Mouse (Mus musculus) neural tube, embryonic 12.5 days (tissue): ENCODE results near the gene Cnot2. TPM values are rescaled to one million over a fixed set of nuclear protein-coding genes. Genes with fewer than 3 reads are reported as not detected.
A peak's percentile ranks its signal among the peaks of the same experiment; 100 is the strongest.

Experiments
- ATAC-seq: fragments of 200-750 bp; cut with Nextera tagmentation; 2 replicates; pipeline ENCODE4 v1.8.0; 2017; ENCODE audit warnings: low read depth, mild to moderate bottlenecking, moderate TSS enrichment, moderate library complexity; ENCODE audit not compliant: low FRiP score
- H3K27ac ChIP-seq: fragments of 300-500 bp; sonication (generic); 2 replicates; pipeline ENCODE4 v1.5.1; 2016
- H3K27me3 ChIP-seq: fragments of 300-500 bp; sonication (generic); replicated peaks from 2 replicates; pipeline ENCODE4 v1.6.1; 2016; ENCODE audit warnings: mild to moderate bottlenecking
- H3K36me3 ChIP-seq: fragments of 300-500 bp; sonication (generic); 2 replicates; pipeline ENCODE4 v1.6.1; 2016; ENCODE audit warnings: mild to moderate bottlenecking
- H3K4me1 ChIP-seq: fragments of 300-500 bp; sonication (generic); 2 replicates; pipeline ENCODE4 v1.6.1; 2016
- H3K4me2 ChIP-seq: fragments of 300-500 bp; sonication (generic); replicated peaks from 2 replicates; pipeline ENCODE4 v1.6.1; 2016; ENCODE audit warnings: mild to moderate bottlenecking
- H3K4me3 ChIP-seq: fragments of 300-500 bp; sonication (generic); 2 replicates; pipeline ENCODE4 v1.5.1; 2016
- H3K9ac ChIP-seq: fragments of 300-500 bp; sonication (generic); 2 replicates; pipeline ENCODE4 v1.6.1; 2016; ENCODE audit warnings: mild to moderate bottlenecking
- H3K9me3 ChIP-seq: fragments of 300-500 bp; sonication (generic); 2 replicates; pipeline ENCODE4 v1.6.1; 2016; ENCODE audit warnings: mild to moderate bottlenecking
- WGBS: fragments of 180-500 bp; shearing (Covaris S2); methylation state at CpG from one replicate; pipeline ENCODE4 v1.1.7; 2016; 5-methylcytosine and 5-hydroxymethylcytosine counted together
- polyA plus RNA-seq: library from polyadenylated mRNA; unstranded; fragments of >200 nt; fragmentation: Nextera tagmentation; extraction: Ambion mirVana; gene quantifications from 2 replicates; pipeline ENCODE4 v1.2.1, GENCODE M21; 2016

The Cnot2 gene
- polyA plus RNA-seq, 1 experiment from 2014 or later: 119 TPM

DNA sequence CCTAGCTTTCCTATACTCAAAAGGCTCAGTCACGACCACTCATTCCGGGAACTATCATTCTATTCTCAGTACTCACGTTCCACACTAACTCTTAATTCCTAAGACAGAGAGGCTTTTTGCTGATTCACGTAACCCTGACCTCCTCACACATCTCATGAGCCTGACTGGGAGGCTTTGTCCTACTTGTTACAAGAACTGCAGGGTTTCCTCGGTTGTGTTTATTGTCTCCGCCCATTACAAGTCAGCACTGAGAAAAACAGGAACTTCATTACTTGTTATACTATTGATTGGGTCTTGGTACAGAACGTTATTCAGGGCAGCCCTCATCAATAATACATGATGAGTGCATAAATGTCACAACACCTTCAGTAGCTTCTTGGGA lies 68.1 kb downstream of the Cnot2 start:
- Histone ChIP-seq H3K27ac (no peak overlapping the region), H3K36me3 (no peaks in the 10 kb centered on the region), H3K4me3 (no peak overlapping the region), H3K27me3 (no peaks in the 10 kb centered on the region), H3K9ac (no peak overlapping the region), H3K9me3 (no peaks in the 10 kb centered on the region), H3K4me2 (no peak overlapping the region), H3K4me1 (peaks cover 10% of the 10 kb centered on the region; the same call in 1 of the 2 replicates)
- ATAC-seq: no peak
- WGBS: 48% methylated on average over 7 of the region's 7 CpGs

DNA sequence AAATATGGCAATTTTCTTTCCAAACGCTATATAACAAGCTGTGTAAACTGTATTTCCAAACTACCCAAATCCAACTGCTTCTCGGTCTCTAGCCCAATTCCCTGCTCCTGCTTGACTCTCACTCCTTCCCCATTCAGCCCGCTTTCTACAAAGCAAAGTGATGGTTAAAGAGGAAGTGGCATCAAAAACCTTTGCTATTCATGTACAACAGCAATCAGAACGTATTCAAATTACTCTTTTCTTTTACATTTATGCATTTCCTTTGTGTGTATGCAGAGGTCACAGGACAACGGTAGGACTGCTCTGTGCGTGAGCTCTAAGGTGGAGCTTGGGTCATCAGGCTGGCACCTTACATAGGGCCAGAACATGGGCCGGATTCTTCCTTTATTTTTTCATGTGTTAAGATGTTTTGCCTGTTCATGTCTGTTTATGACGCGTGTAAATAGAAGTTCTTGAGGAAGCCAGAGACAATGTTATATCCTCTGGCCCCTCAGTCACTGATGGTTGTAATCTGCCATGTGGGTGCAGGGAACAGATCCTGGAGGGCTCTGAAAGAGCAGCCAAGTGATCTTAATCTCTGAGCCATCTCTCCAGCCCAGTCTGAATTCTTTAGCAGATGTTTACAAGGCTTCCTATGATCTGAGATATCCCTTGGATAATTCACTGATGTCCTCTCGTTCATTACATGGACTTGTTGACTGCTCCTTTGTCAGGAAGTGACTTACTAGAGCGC lies 68.6 kb downstream of the Cnot2 start:
- WGBS: 75% methylated on average over 11 of the region's 11 CpGs
- ATAC-seq: no peak
- Histone ChIP-seq H3K4me1 (peaks cover 10% of the 10 kb centered on the region; the same call in 1 of the 2 replicates), H3K9me3 (no peaks in the 10 kb centered on the region), H3K36me3 (no peaks in the 10 kb centered on the region), H3K4me3 (no peak overlapping the region), H3K4me2 (no peak overlapping the region), H3K27ac (no peak overlapping the region), H3K27me3 (no peaks in the 10 kb centered on the region), H3K9ac (no peak overlapping the region)

GRCm38 (mm10) chr10:116505303-116506014 lies 75.9 kb downstream of the Cnot2 start:
- Histone ChIP-seq H3K36me3 (peaks cover 7% of the 10 kb centered on the region; the same call in 1 of the 2 replicates), H3K4me2 (no peak overlapping the region), H3K27me3 (no peaks in the 10 kb centered on the region), H3K9ac (no peak overlapping the region), H3K4me1 (no peaks in the 10 kb centered on the region), H3K4me3 (no peak overlapping the region), H3K27ac (no peak overlapping the region), H3K9me3 (no peaks in the 10 kb centered on the region)
- ATAC-seq: no peak
- 92% methylated on average over 7 of the region's 7 CpGs for WGBS

DNA sequence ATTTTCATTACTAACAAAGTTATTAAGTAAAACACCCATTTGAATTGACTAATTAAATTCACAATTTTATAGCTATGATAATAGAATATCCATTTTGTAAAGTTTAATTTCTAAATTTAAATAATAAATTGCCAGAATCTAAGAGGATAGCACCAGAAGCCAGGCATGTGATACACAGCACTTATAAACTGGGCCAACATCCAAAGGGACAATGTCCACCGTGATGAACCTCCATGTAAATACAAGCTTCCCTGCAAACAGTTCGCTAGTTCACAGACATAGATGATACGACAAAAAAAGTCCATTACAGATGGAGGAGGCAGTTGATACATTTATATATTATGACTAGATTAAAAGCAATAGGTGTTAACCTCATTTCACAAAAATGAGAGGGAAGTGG lies 88.5 kb downstream of the Cnot2 start:
- H3K4me3 ChIP-seq: no peak overlapping the region
- no peak overlapping the region for H3K4me2 ChIP-seq
- peaks cover 33% of the 10 kb centered on the region for H3K36me3 ChIP-seq
- H3K9me3 ChIP-seq: no peaks in the 10 kb centered on the region
- H3K27me3 ChIP-seq: no peaks in the 10 kb centered on the region
- 95% methylated on average over 3 of the region's 3 CpGs for WGBS
- no peaks in the 10 kb centered on the region for H3K4me1 ChIP-seq
- no peak for ATAC-seq
- H3K27ac ChIP-seq: no peak overlapping the region
- H3K9ac ChIP-seq: no peak overlapping the region

- no peak for ATAC-seq
- Histone ChIP-seq H3K4me1 (no peaks in the 10 kb centered on the region), H3K27me3 (no peaks in the 10 kb centered on the region), H3K27ac (no peak overlapping the region), H3K9ac (no peak overlapping the region), H3K36me3 (peaks cover 29% of the 10 kb centered on the region), H3K4me2 (no peak overlapping the region), H3K9me3 (no peaks in the 10 kb centered on the region), H3K4me3 (no peak overlapping the region)
- WGBS: 92% methylated on average over 10 of the region's 10 CpGs
These were observed 94.2 kb downstream of the Cnot2 start for GRCm38 (mm10) chr10:116486895-116487747.

DNA sequence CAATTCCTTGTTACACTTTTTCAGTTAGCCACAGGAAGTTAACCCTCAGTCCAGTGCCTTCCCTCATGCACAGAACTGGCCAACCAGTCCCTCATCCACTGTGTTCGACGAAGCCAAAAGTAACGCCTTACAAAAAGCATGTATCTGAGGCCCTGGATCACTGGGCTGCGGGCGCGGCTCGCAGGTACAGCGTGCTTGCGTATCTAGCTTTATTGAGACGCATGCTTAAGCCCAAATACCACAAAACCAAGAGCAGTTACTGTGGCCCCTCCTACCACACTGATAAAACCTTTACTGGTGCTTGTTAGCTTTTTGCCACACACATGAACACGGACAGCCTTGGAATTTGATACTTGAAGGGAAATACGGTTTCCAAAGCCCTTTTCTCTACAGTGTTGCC lies 99.4 kb downstream of the Cnot2 start:
- H3K9me3 ChIP-seq: 0 out of 2 replicates have a peak, but pooled peaks cover 2% of the 10 kb centered on the region
- no peak for ATAC-seq
- no peak overlapping the region for H3K4me3 ChIP-seq
- H3K4me2 ChIP-seq: no peak overlapping the region
- H3K27me3 ChIP-seq: no peaks in the 10 kb centered on the region
- H3K9ac ChIP-seq: no peak overlapping the region
- peaks cover 27% of the 10 kb centered on the region for H3K36me3 ChIP-seq
- no peak overlapping the region for H3K27ac ChIP-seq
- H3K4me1 ChIP-seq: no peaks in the 10 kb centered on the region
- 95% methylated on average over 12 of the region's 12 CpGs for WGBS

DNA sequence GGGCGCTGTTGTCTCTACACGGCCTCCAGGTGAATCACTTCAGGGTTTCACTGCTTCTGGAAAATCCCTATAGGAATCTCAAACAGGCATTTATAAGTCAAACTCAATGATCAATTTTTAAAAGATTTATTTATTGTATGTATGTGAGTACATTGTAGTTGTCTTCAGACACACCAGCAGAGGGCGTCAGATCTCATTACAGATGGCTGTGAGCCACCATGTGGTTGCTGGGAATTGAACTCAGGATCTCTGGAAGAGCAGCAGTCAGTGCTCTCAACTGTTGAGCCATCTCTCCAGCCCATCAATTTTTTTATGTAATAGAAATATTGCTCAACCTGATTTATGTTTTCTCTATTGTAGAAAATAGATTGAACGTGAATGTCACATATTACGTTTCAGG lies 100.3 kb downstream of the Cnot2 start:
- no peak for ATAC-seq
- 92% methylated on average over 5 of the region's 5 CpGs for WGBS

DNA sequence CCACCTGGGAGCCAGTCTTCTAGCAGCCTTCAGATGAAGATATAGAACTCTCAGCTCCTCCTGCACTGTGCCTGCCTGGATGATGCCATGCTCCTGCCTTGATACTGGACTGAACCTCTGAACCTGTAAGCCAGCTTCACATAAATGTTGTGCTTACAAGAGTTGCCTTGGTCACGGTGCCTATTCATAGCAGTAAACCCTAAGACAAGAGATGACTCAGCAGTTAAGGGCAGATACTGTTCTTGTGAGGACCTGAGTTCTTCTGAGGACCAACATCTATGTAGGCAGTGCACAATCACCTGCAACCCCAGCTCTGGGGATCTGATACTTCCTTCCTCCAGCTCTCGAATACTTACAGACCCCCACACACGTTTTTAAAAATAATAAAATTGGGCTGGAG lies 104.8 kb downstream of the Cnot2 start:
- H3K4me2 ChIP-seq: no peak overlapping the region

More for the DNA sequence above, 100.3 kb downstream of the Cnot2 start:
- H3K9ac ChIP-seq: no peak overlapping the region
- H3K4me3 ChIP-seq: no peak overlapping the region
- H3K4me1 ChIP-seq: no peaks in the 10 kb centered on the region
- H3K27ac ChIP-seq: no peak overlapping the region
- peaks cover 7% of the 10 kb centered on the region; the same call in 1 of the 2 replicates for H3K9me3 ChIP-seq
- H3K27me3 ChIP-seq: no peaks in the 10 kb centered on the region
- peaks cover 25% of the 10 kb centered on the region for H3K36me3 ChIP-seq
- H3K4me2 ChIP-seq: no peak overlapping the region

DNA sequence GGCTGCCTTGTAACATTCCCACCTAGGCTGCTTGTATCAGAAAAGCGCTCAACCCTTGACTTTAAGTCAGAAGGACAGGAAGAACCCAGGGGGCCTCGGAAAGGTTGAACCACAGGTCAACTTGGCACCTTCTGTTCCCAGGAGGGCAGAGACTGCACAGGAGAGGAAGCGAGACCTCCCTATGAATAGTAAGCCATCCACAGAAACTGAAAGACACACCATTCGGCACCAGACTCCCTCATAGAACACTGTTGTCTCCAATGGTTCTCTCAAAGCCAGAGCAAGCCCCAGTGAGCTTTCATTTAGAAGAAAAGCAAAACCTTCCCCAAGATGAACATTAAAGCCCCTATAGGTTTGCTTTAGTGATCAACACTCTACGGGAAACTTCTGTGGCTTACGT lies 105.6 kb downstream of the Cnot2 start:
- Histone ChIP-seq H3K9me3 (peaks cover 7% of the 10 kb centered on the region; the same call in 1 of the 2 replicates), H3K4me1 (peaks cover 21% of the 10 kb centered on the region), H3K4me2 (peak overlapping the region; percentile 95; the same call in 1 of the 2 replicates), H3K36me3 (no peaks in the 10 kb centered on the region), H3K9ac (no peak overlapping the region), H3K27ac (no peak overlapping the region), H3K4me3 (no peak overlapping the region), H3K27me3 (no peaks in the 10 kb centered on the region)
- ATAC-seq: no peak
- 73% methylated on average over 6 of the region's 6 CpGs for WGBS

More for the DNA sequence above, 104.8 kb downstream of the Cnot2 start:
- peaks cover 7% of the 10 kb centered on the region; the same call in 1 of the 2 replicates for H3K9me3 ChIP-seq
- no peak overlapping the region for H3K9ac ChIP-seq
- no peaks in the 10 kb centered on the region for H3K36me3 ChIP-seq
- H3K27me3 ChIP-seq: no peaks in the 10 kb centered on the region
- no peak overlapping the region for H3K27ac ChIP-seq
- H3K4me1 ChIP-seq: peaks cover 21% of the 10 kb centered on the region
- H3K4me3 ChIP-seq: no peak overlapping the region
- 96% methylated on average over 3 of the region's 3 CpGs for WGBS
- ATAC-seq: no peak

DNA sequence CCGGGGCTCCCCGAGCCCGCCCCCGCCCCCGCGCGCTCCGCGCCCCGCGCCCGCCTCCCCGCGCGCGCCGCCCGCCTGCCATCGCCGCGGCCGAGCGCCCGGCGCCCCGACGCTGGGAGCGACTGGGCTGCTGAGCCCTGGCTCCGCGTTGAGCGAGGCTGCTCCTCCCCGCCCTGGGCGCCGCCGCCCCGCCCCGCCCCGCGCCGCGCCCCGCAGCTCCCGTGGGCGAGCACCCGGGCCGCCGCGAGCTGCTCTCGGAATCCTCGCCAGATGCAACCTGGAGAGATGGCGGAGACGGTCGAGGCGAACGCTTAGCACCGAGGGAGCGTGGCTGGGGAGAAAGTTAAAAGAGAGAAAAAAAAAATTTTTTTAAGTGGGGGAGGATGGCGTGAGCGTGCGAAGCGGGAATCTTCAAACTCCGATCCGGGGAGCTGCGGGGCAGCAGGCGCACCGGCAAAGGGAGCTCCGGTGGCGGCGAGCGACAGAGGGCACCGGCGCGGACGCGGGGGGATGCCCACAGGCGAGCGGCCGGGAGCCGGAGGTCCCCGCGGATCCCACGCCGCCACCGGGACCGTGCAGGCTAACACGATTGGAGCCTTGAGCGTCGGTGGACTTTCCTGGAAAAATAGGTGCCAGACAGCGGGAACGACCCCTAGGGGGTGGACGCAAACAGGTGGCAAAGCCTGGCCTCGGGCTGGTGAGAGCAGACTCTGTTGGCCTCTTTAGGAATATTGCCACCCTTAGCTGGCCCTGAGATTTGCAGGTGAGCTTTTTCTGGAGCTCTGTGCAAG lies 107.4 kb downstream of the Cnot2 start, which contains the start of gene Kcnmb4:
Kcnmb4 (minus strand) TSS at position 120 of the 791 bp plus-strand sequence.
- H3K4me3 ChIP-seq: peak within 1 kb of the TSS; percentile 70
- H3K9me3 ChIP-seq: peaks cover 7% of the 10 kb centered on the region; the same call in 1 of the 2 replicates
- 2% methylated on average over 79 of the region's 92 CpGs for WGBS
- no peaks in the 10 kb centered on the region for H3K36me3 ChIP-seq
- H3K4me2 ChIP-seq: peak within 1 kb of the TSS; percentile 95
- peaks cover 21% of the 10 kb centered on the region for H3K4me1 ChIP-seq
- H3K27ac ChIP-seq: peak within 1 kb of the TSS; percentile 68
- H3K9ac ChIP-seq: peak within 1 kb of the TSS; percentile 81
- ATAC-seq: peak; percentile 87
- no peaks in the 10 kb centered on the region for H3K27me3 ChIP-seq

DNA sequence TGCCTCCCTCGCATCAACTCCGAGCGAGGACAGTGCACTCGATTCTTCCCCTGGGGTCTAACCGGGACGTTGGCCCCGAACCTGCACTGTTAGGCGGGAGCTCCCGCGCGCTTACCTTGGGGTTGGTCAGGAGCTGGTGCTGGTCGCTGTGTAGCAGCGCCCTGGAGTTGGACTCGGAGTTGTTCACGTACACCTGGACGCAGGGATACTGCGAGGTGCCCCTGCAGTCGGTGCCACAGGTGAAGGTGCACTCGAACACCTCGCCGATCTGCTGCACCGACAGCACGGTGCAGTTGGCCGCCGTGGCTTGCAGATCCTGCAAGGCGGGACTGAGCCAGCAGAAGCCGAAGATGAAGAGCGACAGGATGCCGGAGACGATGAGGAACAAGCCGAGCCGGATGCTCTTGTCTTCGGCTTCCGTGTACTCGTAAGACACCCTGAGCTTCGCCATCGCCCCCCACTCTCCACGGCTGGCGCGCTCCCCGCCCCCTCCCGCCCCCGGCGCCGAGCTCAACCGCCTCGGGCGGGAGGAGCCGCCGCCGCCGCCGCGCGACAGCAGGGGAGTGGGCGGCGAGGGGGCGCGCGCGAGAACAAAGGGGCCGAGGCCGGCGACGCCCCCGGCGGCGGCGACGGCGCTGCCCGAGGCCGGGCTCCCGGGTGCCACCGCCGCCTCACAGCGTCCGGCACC lies 108.1 kb downstream of the Cnot2 start:
- Histone ChIP-seq H3K36me3 (no peaks in the 10 kb centered on the region), H3K4me2 (peak overlapping the region; percentile 95), H3K9ac (peak overlapping the region; percentile 81), H3K27me3 (no peaks in the 10 kb centered on the region), H3K27ac (peak overlapping the region; percentile 68), H3K4me1 (peaks cover 21% of the 10 kb centered on the region), H3K4me3 (peak overlapping the region; percentile 70), H3K9me3 (peaks cover 7% of the 10 kb centered on the region; the same call in 1 of the 2 replicates)
- ATAC-seq: peak; percentile 76
- under 1% methylated on average over 67 of the region's 78 CpGs for WGBS
